Mouse (Mus musculus) left cerebral cortex, adult 2 months (tissue): ENCODE measurements around the gene Olfr1417. TPM values are rescaled to one million over a fixed set of nuclear protein-coding genes. Genes with fewer than 3 reads are reported as not detected.
A peak's percentile ranks its signal among the peaks of the same experiment; 100 is the strongest.

Experiments used
- DNase-seq, 2 experiments: peaks; one replicate each; pipeline ENCODE4 v3.0.0; 2021 to 2022; ENCODE audit warnings: low spot score in 2 of 2, mixed read lengths in 1 of 2; ENCODE audit errors: extremely low spot score in 1 of 2
- H3K27ac ChIP-seq: fragments of 200-600 bp; 2 replicates; pipeline ENCODE4 v1.8.1; 2022
- H3K4me3 ChIP-seq: fragments of 200-600 bp; 2 replicates; pipeline ENCODE4 v1.8.1; 2022
- CTCF ChIP-seq: fragments of 200-600 bp; IDR thresholded peaks from 2 replicates; pipeline ENCODE4 v1.8.1; 2022; ENCODE audit warnings: antibody characterized with exemption, mild to moderate bottlenecking, moderate library complexity
- intact Hi-C: fragments of 180-260 bp; cut with DNase I; formaldehyde crosslinking; loops from one replicate; pipeline ENCODE4 v1.15.1; 2025
- total RNA-seq, 2 experiments: library from RNA; stranded (reverse); gene quantifications; 2 replicates each; pipeline ENCODE4 v1.2.3; 2021

Gene Olfr1417
- total RNA-seq, 2 experiments from 2014 or later = not detected

DNA sequence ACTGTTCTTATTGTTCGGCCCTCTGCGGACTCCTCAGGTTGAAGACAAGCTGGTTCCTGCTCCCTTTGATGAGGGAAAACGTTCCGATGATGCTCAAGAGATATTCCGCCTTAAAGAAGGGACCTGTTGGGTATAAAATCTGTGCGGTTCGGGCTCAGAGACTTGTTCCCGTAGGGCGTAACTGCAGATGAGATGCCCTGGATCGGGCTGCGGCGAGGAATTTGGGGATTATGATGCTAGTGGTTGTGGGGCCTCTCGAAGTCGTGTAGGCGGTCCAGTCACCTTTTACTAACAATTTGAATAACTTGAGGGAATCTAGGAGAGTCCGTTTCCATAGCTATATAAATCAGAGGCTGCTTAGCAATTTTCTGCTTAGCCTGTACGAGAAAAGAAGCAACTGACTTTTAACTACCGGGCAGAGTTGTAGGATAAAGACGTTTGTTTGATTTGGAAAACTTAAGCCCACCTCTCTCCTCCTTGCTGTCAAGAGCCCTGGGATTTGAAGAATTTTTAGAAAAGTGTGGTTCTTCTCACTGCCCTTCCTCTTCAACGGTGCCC, 19.8 kb downstream of the Olfr1417 start, which contains the start of gene Stx3:
Gene Stx3, minus strand, starts transcription at position 261 of the 558 bp plus-strand sequence.
- peak within 1 kb of the TSS; percentile 89 for H3K27ac ChIP-seq
- peak within 1 kb of the TSS; percentile 87 for H3K4me3 ChIP-seq
- TF ChIP-seq CTCF = no peak
- DNase-seq = no peak
- intact Hi-C loops = loop anchor here (2.0 to 5.0 kb wide), 2 partner anchors 42 to 193 kb away; no protein-coding TSS in a partner anchor

DNA sequence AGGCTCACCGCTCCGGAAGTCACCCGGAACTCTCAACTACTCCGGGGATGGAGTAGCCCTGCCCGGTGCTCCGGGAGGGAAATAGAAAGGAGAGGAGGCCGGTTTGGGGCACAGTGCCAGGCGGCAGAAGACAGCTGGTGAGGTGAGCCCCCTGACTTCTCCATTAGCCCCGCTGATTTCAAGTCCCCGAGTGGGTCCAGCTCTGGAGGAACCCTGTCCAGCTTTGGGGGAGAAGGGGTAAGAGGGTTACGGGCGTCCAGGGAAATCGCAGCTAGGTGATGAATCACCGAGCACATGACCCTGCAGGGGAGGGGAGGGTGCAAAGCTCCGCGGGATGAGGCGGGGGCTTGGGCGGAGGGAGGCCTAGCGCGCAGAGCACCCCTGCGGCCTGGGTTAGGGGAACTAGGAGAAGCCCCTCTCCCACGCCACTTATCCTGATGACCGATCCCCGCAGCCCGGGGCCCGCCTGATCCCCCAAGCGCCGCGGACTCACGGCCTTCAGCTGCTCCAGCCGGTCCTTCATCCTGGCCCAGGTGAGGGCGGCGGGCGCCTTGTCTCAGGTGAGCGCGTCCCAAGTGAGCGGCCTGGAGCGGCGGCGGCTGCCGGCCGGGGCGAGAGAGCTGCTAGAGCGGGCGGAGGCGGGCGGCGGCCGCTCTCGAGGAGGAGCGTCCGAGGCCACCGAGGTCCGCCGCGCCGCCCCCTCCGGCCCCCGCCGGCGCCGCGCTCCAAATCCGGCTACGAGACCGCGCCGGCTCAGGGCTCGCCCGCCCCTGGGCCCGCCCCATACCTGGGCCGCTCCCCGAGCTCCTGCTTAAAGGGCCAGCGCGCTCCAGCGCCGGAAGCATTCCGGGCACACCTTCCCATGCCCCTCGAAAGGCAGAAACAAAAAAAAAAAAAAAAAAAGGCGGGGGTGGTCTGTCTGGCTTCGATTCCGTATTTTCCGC, 20.5 kb downstream of the Olfr1417 start:
- no peak for TF ChIP-seq CTCF
- Histone ChIP-seq H3K4me3 (peak overlapping the region; percentile 87), H3K27ac (peak overlapping the region; percentile 89)
- intact Hi-C loops = loop anchor here (1.0 to 5.0 kb wide), 3 partner anchors 42 to 194 kb away; partner anchors contain the start of gene Patl1
- peak; percentile 55 to 70 for DNase-seq

- H3K27ac ChIP-seq = peak overlapping the region; percentile 89; the same call in 1 of the 2 replicates
- no peak for DNase-seq
- intact Hi-C loops = loop anchor here (5.0 kb wide), 1 partner anchor 195 kb away; no protein-coding TSS in a partner anchor
- no peak for TF ChIP-seq CTCF
- peak overlapping the region; percentile 87 for H3K4me3 ChIP-seq
These were observed 21.4 kb downstream of the Olfr1417 start for GRCm38 (mm10) chr19:11817586-11817985.

DNA sequence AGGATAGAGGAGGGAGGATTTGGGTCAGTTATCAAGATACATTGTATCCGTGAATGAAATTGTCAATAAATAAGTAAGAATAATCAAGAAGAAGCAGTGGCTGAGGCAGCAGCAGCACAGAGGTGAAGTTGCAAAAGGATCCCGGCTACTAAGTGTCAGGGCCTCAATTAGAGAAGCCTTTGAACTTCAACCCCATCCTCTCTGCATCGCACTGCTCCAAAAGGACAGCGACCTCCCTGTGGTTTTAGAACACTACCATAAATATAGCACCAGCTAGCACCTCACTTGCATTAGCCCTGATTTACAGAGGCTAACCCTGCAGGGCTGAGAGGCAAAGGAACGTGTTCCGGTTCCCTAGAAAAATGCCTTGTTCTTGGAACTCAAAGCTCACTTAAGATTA, 22.3 kb downstream of the Olfr1417 start:
- DNase-seq = no peak
- no peak for TF ChIP-seq CTCF
- Histone ChIP-seq H3K4me3 (no peak overlapping the region), H3K27ac (no peak overlapping the region)
- intact Hi-C loops = loop anchor here (5.0 kb wide), 1 partner anchor 196 kb away; no protein-coding TSS in a partner anchor

GRCm38 (mm10) chr19:11814742-11815333, 24.2 kb downstream of the Olfr1417 start:
- DNase-seq = no peak
- no peak for TF ChIP-seq CTCF
- Histone ChIP-seq H3K27ac (no peak overlapping the region), H3K4me3 (no peak overlapping the region)
- intact Hi-C loops = loop anchor here (5.0 kb wide), 1 partner anchor 197 kb away; no protein-coding TSS in a partner anchor

DNA sequence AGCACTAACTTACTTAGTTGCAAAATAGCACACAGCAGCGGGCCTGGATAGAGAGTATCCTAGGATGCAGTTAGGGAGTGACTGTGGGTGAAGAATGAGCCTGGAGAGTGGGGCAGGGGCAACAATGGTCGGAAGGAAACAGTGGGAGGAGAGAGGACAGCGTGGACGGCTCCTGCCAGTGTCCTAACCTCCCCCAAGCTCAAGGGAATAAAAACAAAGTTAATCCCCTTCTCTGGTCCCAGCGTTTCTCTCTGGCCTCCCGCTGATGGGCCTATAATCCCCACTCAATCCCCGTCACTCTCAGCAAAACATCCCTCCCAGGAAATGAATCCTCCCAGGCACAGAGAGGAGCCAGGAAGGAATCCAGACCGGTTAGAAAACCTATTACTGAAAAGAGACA, 25.4 kb downstream of the Olfr1417 start:
- H3K4me3 ChIP-seq = no peak overlapping the region
- no peak for DNase-seq
- no peak overlapping the region for H3K27ac ChIP-seq
- no peak for TF ChIP-seq CTCF
- intact Hi-C loops = no loop called here

DNA sequence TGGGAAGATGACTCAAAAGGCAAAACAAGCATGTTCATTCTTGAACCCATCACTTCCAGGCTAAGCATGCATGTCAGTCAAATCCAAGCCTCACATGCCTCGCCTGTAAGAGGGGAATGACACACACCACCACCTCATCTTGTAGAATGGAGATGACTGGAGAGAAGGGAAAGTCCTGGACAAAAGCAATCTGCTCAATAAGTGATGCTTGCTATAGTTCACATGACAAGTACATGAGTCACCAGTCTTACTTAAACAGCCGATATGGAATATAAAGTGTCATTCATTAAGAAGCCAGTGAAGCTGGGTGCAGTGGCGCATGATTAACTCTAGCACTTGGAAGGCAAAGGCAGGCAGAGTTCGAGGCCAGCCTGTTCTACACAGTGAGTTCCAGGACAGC, 25.9 kb downstream of the Olfr1417 start:
- DNase-seq = no peak
- intact Hi-C loops = no loop called here
- Histone ChIP-seq H3K27ac (no peak overlapping the region), H3K4me3 (no peak overlapping the region)
- TF ChIP-seq CTCF = no peak

DNA sequence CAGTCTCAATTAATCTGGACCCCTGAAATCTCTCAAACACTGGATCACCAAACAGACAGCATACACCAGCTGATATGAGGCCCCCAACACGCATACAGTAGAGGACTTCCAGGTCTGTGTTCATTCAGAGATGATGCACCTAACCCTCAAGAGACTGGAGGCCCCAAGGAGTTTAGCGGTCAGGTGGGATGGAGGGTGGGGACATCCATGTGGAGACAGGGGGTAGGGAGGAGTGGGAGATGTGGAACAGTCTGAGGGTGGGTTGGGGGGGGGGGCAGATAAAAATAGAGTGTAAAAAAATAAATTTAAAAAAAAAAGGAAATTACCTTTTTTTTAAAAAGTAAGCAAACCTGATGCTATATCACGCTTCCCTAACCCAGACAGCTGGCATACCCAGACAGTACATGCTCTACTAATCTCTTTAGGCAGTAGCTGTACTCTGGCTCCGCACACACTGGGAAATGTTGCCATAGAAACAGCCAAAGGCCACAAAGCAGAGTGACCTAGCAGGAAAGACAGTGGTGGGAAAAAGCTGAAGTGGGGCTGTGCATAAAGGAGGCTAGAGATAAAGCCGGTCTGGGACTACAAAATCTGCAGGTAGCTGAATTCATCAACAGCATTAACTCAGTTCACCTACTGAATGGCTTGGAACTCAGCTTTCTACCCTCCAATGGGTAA, 27.2 kb downstream of the Olfr1417 start:
- no peak overlapping the region for H3K27ac ChIP-seq
- no peak for DNase-seq
- no peak for TF ChIP-seq CTCF
- intact Hi-C loops = no loop called here
- no peak overlapping the region for H3K4me3 ChIP-seq

GRCm38 (mm10) chr19:11810856-11811255, 28.2 kb downstream of the Olfr1417 start:
- no peak for DNase-seq
- no peak for TF ChIP-seq CTCF
- no peak overlapping the region; the same call in 1 of the 2 replicates for H3K27ac ChIP-seq
- intact Hi-C loops = no loop called here
- H3K4me3 ChIP-seq = no peak overlapping the region

GRCm38 (mm10) chr19:11810003-11810758, 28.8 kb downstream of the Olfr1417 start:
- no peak for DNase-seq
- intact Hi-C loops = no loop called here
- no peak for TF ChIP-seq CTCF
- no peak overlapping the region for H3K4me3 ChIP-seq
- no peak overlapping the region; the same call in 1 of the 2 replicates for H3K27ac ChIP-seq

DNA sequence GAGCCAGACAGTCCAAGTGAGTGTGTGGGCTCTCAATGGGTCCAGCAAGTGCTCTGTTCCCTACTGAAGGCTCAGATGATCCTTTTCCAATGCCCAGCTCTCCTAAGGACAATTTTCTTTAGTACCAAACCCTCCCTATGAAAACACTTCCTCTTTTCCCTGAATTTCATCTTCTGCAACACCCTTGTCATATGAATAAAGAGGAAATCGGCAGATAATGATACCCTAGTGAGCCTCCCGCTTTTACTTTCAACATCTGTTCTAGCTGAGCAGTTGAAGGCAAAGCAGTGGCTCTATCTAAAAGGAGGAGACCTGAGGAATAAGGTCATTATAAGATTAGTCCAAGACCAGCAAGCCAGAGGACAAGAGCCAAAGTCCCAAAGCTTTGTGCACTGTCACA, 30.6 kb downstream of the Olfr1417 start:
- Histone ChIP-seq H3K27ac (no peak overlapping the region), H3K4me3 (no peak overlapping the region)
- no peak for DNase-seq
- TF ChIP-seq CTCF = no peak
- intact Hi-C loops = no loop called here
